Comparison of ENCODE assay signal across 18 mouse cellular contexts in genomic region chrX:99280991-99281390, GRCm38 (mm10).
"Had no signal": no experiment of that assay in that cellular context is flagged by ENCODE, and none has a peak within 500 bp of the region (broad histone marks: within the 10 kb centered on the region; RNA-seq: fewer than 3 reads in every experiment).

No protein-coding gene starts in this region.

- H3K9ac ChIP-seq: intestine, embryonic 15.5 days; liver, embryonic 13.5 days; midbrain, embryonic 12.5 days; midbrain, embryonic 15.5 days; neural tube, embryonic 13.5 days; stomach, embryonic 15.5 days had no signal

- H3K9me3 ChIP-seq: intestine, embryonic 15.5 days; liver, embryonic 13.5 days; midbrain, embryonic 12.5 days; midbrain, embryonic 15.5 days; neural tube, embryonic 13.5 days; stomach, embryonic 15.5 days had no signal

- H3K27ac ChIP-seq: intestine, embryonic 15.5 days; layer of hippocampus, adult 2 months; liver, embryonic 13.5 days; midbrain, embryonic 12.5 days; midbrain, embryonic 15.5 days; neural tube, embryonic 13.5 days; stomach, embryonic 15.5 days had no signal

- H3K4me2 ChIP-seq: intestine, embryonic 15.5 days; liver, embryonic 13.5 days; midbrain, embryonic 12.5 days; midbrain, embryonic 15.5 days; neural tube, embryonic 13.5 days; stomach, embryonic 15.5 days had no signal

- H3K4me3 ChIP-seq: intestine, embryonic 15.5 days; layer of hippocampus, adult 2 months; liver, embryonic 13.5 days; midbrain, embryonic 12.5 days; midbrain, embryonic 15.5 days; myocyte; neural tube, embryonic 13.5 days; stomach, embryonic 15.5 days had no signal

- DNase-seq: kidney, adult 18-20 months; kidney, postnatal 14 days; layer of hippocampus, adult 9-11 months; liver, embryonic 13.5 days; lung, adult 2 months; lung, postnatal 14 days; lung, postnatal 4 days; retina, postnatal 1 day; right cerebral cortex, postnatal 25 days; spleen, adult 18-20 months; thymus, postnatal 36 days had no signal

- ATAC-seq: intestine, embryonic 15.5 days; midbrain, embryonic 15.5 days had no signal

- H3K36me3 ChIP-seq: intestine, embryonic 15.5 days; liver, embryonic 13.5 days; midbrain, embryonic 12.5 days; midbrain, embryonic 15.5 days; neural tube, embryonic 13.5 days; stomach, embryonic 15.5 days had no signal

- H3K4me1 ChIP-seq: intestine, embryonic 15.5 days; liver, embryonic 13.5 days; midbrain, embryonic 15.5 days; stomach, embryonic 15.5 days had no signal
